Mouse (Mus musculus): ENCODE measurements around the gene Olfr704. TPM values are rescaled to one million over a fixed set of nuclear protein-coding genes. Genes with fewer than 3 reads are reported as not detected.

Gene Olfr704
- not detected in 2 replicates for total RNA-seq (2014; rRNA removed)
- polyA plus RNA-seq (2015; fragmentation: Nextera tagmentation; extraction: Ambion mirVana), result not detected in 2 replicates

- TF ChIP-seq CTCF (IDR thresholded peaks at IDR 0.05), result no peak
- Histone ChIP-seq H3K27ac (ENCODE audit: low read depth, low read length) (no peak within 1 kb of the TSS), H3K36me3 (ENCODE audit: insufficient read depth, low read length) (no peaks in the 10 kb centered on the region), H3K4me3 (ENCODE audit: low read depth, low read length) (no peak within 1 kb of the TSS), H3K4me2 (ENCODE audit: low read depth, low read length, poor library complexity, severe bottlenecking) (no peak within 1 kb of the TSS), H3K27me3 (ENCODE audit: insufficient read depth, low read length) (no peaks in the 10 kb centered on the region), H3K9me3 (ENCODE audit: low read length) (no peaks in the 10 kb centered on the region), H3K4me1 (ENCODE audit: insufficient read depth, low read length) (no peaks in the 10 kb centered on the region), H3K9ac (replicated peaks; ENCODE audit: low read length, poor library complexity, severe bottlenecking) (no peak within 1 kb of the TSS)
- no peak for DNase-seq (ENCODE audit: low spot score)
- no peak for ATAC-seq (ENCODE audit: low FRiP score)
These were observed at the start of gene Olfr704 for GRCm38 (mm10) chr7:106862885-106863284. Gene Olfr704, plus strand, starts transcription at chr7:106863185.

- H3K27me3 ChIP-seq (ENCODE audit: insufficient read depth, low read length), result no peaks in the 10 kb centered on the region
- no peak within 1 kb of the TSS for H3K4me2 ChIP-seq (ENCODE audit: low read depth, low read length, poor library complexity, severe bottlenecking)
- WGBS, result 84% methylated on average over 2 of the region's 2 CpGs
- no peak within 1 kb of the TSS for H3K9ac ChIP-seq (replicated peaks; ENCODE audit: low read length, poor library complexity, severe bottlenecking)
- H3K36me3 ChIP-seq (ENCODE audit: insufficient read depth, low read length), result no peaks in the 10 kb centered on the region
- DNase-seq (ENCODE audit: low spot score), result no peak
- H3K4me3 ChIP-seq (ENCODE audit: low read depth, low read length), result no peak within 1 kb of the TSS
- no peak within 1 kb of the TSS for H3K27ac ChIP-seq (ENCODE audit: low read depth, low read length)
- no peak for TF ChIP-seq CTCF (IDR thresholded peaks at IDR 0.05)
- no peaks in the 10 kb centered on the region for H3K9me3 ChIP-seq (ENCODE audit: low read length)
- ATAC-seq (ENCODE audit: low FRiP score), result no peak
- no peaks in the 10 kb centered on the region for H3K4me1 ChIP-seq (ENCODE audit: insufficient read depth, low read length)
These were observed 49.2 kb upstream of the Olfr704 start, which contains the start of gene Olfr701 for GRCm38 (mm10) chr7:106813829-106814228. Gene Olfr701, plus strand, starts transcription at chr7:106814129.

- 71% methylated on average over 2 of the region's 2 CpGs for WGBS
- ATAC-seq (ENCODE audit: low FRiP score), result no peak
These were observed 47.2 kb upstream of the Olfr704 start for GRCm38 (mm10) chr7:106815775-106816174.

GRCm38 (mm10) chr7:106818414-106818813 lies 44.6 kb upstream of the Olfr704 start:
- H3K9me3 ChIP-seq (ENCODE audit: low read length), result no peaks in the 10 kb centered on the region
- H3K4me3 ChIP-seq (ENCODE audit: low read depth, low read length), result no peak overlapping the region
- ATAC-seq (ENCODE audit: low FRiP score) (no peak), DNase-seq (ENCODE audit: low spot score) (no peak)
- H3K27ac ChIP-seq (ENCODE audit: low read depth, low read length), result no peak overlapping the region
- H3K27me3 ChIP-seq (ENCODE audit: insufficient read depth, low read length), result no peaks in the 10 kb centered on the region
- TF ChIP-seq CTCF (IDR thresholded peaks at IDR 0.05), result no peak
- no peak overlapping the region for H3K4me2 ChIP-seq (ENCODE audit: low read depth, low read length, poor library complexity, severe bottlenecking)
- no peaks in the 10 kb centered on the region for H3K36me3 ChIP-seq (ENCODE audit: insufficient read depth, low read length)
- H3K4me1 ChIP-seq (ENCODE audit: insufficient read depth, low read length), result no peaks in the 10 kb centered on the region
- H3K9ac ChIP-seq (replicated peaks; ENCODE audit: low read length, poor library complexity, severe bottlenecking), result no peak overlapping the region

More at GRCm38 (mm10) chr7:106815775-106816174, 47.2 kb upstream of the Olfr704 start:
- Histone ChIP-seq H3K9ac (replicated peaks; ENCODE audit: low read length, poor library complexity, severe bottlenecking) (no peak overlapping the region), H3K4me3 (ENCODE audit: low read depth, low read length) (no peak overlapping the region), H3K4me1 (ENCODE audit: insufficient read depth, low read length) (no peaks in the 10 kb centered on the region), H3K36me3 (ENCODE audit: insufficient read depth, low read length) (no peaks in the 10 kb centered on the region), H3K9me3 (ENCODE audit: low read length) (no peaks in the 10 kb centered on the region), H3K27me3 (ENCODE audit: insufficient read depth, low read length) (no peaks in the 10 kb centered on the region), H3K27ac (ENCODE audit: low read depth, low read length) (no peak overlapping the region), H3K4me2 (ENCODE audit: low read depth, low read length, poor library complexity, severe bottlenecking) (no peak overlapping the region)
- peak; percentile 20 for TF ChIP-seq CTCF (IDR thresholded peaks at IDR 0.05)
- peak; percentile 24 for DNase-seq (ENCODE audit: low spot score)

- H3K4me1 ChIP-seq (ENCODE audit: insufficient read depth, low read length), result no peaks in the 10 kb centered on the region
- no peak within 1 kb of the TSS for H3K4me3 ChIP-seq (ENCODE audit: low read depth, low read length)
- H3K9me3 ChIP-seq (ENCODE audit: low read length), result no peaks in the 10 kb centered on the region
- H3K4me2 ChIP-seq (ENCODE audit: low read depth, low read length, poor library complexity, severe bottlenecking), result no peak within 1 kb of the TSS
- TF ChIP-seq CTCF (IDR thresholded peaks at IDR 0.05), result no peak
- no peaks in the 10 kb centered on the region for H3K36me3 ChIP-seq (ENCODE audit: insufficient read depth, low read length)
- H3K27me3 ChIP-seq (ENCODE audit: insufficient read depth, low read length), result no peaks in the 10 kb centered on the region
- ATAC-seq (ENCODE audit: low FRiP score) (no peak), DNase-seq (ENCODE audit: low spot score) (no peak)
- H3K9ac ChIP-seq (replicated peaks; ENCODE audit: low read length, poor library complexity, severe bottlenecking), result no peak within 1 kb of the TSS
- H3K27ac ChIP-seq (ENCODE audit: low read depth, low read length), result no peak within 1 kb of the TSS
These were observed 29.2 kb upstream of the Olfr704 start, which contains the start of gene Olfr702 for GRCm38 (mm10) chr7:106833793-106834192. Gene Olfr702, minus strand, starts transcription at chr7:106833893.

GRCm38 (mm10) chr7:106843060-106843459 lies 19.9 kb upstream of the Olfr704 start, which contains the start of gene Olfr703:
Gene Olfr703, plus strand, starts transcription at chr7:106843360.
- DNase-seq (ENCODE audit: low spot score), result no peak
- no peaks in the 10 kb centered on the region for H3K36me3 ChIP-seq (ENCODE audit: insufficient read depth, low read length)
- H3K9me3 ChIP-seq (ENCODE audit: low read length), result no peaks in the 10 kb centered on the region
- H3K9ac ChIP-seq (replicated peaks; ENCODE audit: low read length, poor library complexity, severe bottlenecking), result no peak within 1 kb of the TSS
- ATAC-seq (ENCODE audit: low FRiP score), result no peak
- H3K27ac ChIP-seq (ENCODE audit: low read depth, low read length), result no peak within 1 kb of the TSS
- H3K4me1 ChIP-seq (ENCODE audit: insufficient read depth, low read length), result no peaks in the 10 kb centered on the region
- WGBS, result 62% methylated on average over 2 of the region's 2 CpGs
- no peak within 1 kb of the TSS for H3K4me2 ChIP-seq (ENCODE audit: low read depth, low read length, poor library complexity, severe bottlenecking)
- TF ChIP-seq CTCF (IDR thresholded peaks at IDR 0.05), result no peak
- H3K27me3 ChIP-seq (ENCODE audit: insufficient read depth, low read length), result no peaks in the 10 kb centered on the region
- no peak within 1 kb of the TSS for H3K4me3 ChIP-seq (ENCODE audit: low read depth, low read length)
